Mouse (Mus musculus): ENCODE measurements around the gene Sec24b. TPM values are rescaled to one million over a fixed set of nuclear protein-coding genes. Genes with fewer than 3 reads are reported as not detected.

The Sec24b gene
- total RNA-seq, 1 experiment from 2014 or later = 77.0 TPM

- DNase-seq = no peak
Observed at GRCm38 (mm10) chr3:129979510-129979909, 81.8 kb downstream of the Sec24b start.

- no peak for DNase-seq
Observed at GRCm38 (mm10) chr3:129978716-129979115, 82.6 kb downstream of the Sec24b start.

- DNase-seq = no peak
Observed at GRCm38 (mm10) chr3:129976317-129976716, 85.0 kb downstream of the Sec24b start.

- DNase-seq = peak; percentile 16
Observed at GRCm38 (mm10) chr3:129970529-129971515, 90.5 kb downstream of the Sec24b start.

- peak; percentile 56 for DNase-seq
Observed at GRCm38 (mm10) chr3:129969432-129970395, 91.6 kb downstream of the Sec24b start, which contains the start of gene Mcub. TSS of gene Mcub (minus strand) at chr3:129970206.

- no peak for DNase-seq
Observed at GRCm38 (mm10) chr3:129969031-129969430, 92.3 kb downstream of the Sec24b start.

- DNase-seq = no peak
Observed at GRCm38 (mm10) chr3:129967874-129968273, 93.5 kb downstream of the Sec24b start.

- DNase-seq = no peak
Observed at GRCm38 (mm10) chr3:129964681-129965080, 96.7 kb downstream of the Sec24b start.

GRCm38 (mm10) chr3:129962533-129962932 is 98.8 kb downstream of the Sec24b start:
- DNase-seq = no peak

- DNase-seq = no peak
Observed at GRCm38 (mm10) chr3:129953296-129953695, 108.1 kb downstream of the Sec24b start.

- DNase-seq = no peak
Observed at GRCm38 (mm10) chr3:129949158-129949773, 112.1 kb downstream of the Sec24b start.

- no peak for DNase-seq
Observed at GRCm38 (mm10) chr3:129948359-129948758, 113.0 kb downstream of the Sec24b start.

- DNase-seq = no peak
Observed at GRCm38 (mm10) chr3:129946217-129946914, 115.0 kb downstream of the Sec24b start.

GRCm38 (mm10) chr3:129943813-129944212 is 117.5 kb downstream of the Sec24b start:
- no peak for DNase-seq

GRCm38 (mm10) chr3:129941291-129941690 is 120.1 kb downstream of the Sec24b start:
- DNase-seq = no peak

GRCm38 (mm10) chr3:129940780-129941179 is 120.6 kb downstream of the Sec24b start:
- DNase-seq = no peak

GRCm38 (mm10) chr3:129939058-129939457 is 122.3 kb downstream of the Sec24b start:
- DNase-seq = no peak

GRCm38 (mm10) chr3:129937848-129938247 is 123.5 kb downstream of the Sec24b start:
- DNase-seq = peak; percentile 42

- no peak for DNase-seq
Observed at GRCm38 (mm10) chr3:129936561-129936960, 124.8 kb downstream of the Sec24b start.

Measured in adrenal gland, postnatal 25 days (tissue).